Mouse (Mus musculus) heart, postnatal 0 days (tissue): ENCODE results near the gene Clba1. TPM values are rescaled to one million over a fixed set of nuclear protein-coding genes. Genes with fewer than 3 reads are reported as not detected.
"Not testable (repeated sequence)": the region's sequence is repeated elsewhere in the genome, so short reads cannot be mapped to it uniquely, and the experiment has no call there.

Experiments
- ATAC-seq: fragments of 200-750 bp; cut with Nextera tagmentation; 2 replicates; pipeline ENCODE4 v1.8.0; 2017; ENCODE audit warnings: low read depth, moderate number of reproducible peaks, moderate library complexity; ENCODE audit not compliant: insufficient read depth
- DNase-seq: peaks from one replicate; pipeline ENCODE4 v3.0.0-alpha.2; 2016; ENCODE audit warnings: low spot score
- H3K27ac ChIP-seq: fragments of 300-500 bp; sonication (generic); 2 replicates; pipeline ENCODE4 v1.5.1; 2014; ENCODE audit warnings: low read depth, mild to moderate bottlenecking
- H3K27me3 ChIP-seq: fragments of 300-500 bp; sonication (generic); 2 replicates; pipeline ENCODE4 v1.6.1; 2014; ENCODE audit warnings: low read length, mixed read lengths; ENCODE audit not compliant: control insufficient read depth, insufficient read depth
- H3K36me3 ChIP-seq: fragments of 300-500 bp; sonication (generic); replicated peaks from 2 replicates; pipeline ENCODE4 v1.6.1; 2014; ENCODE audit warnings: low read length, mixed read lengths; ENCODE audit not compliant: control insufficient read depth, insufficient read depth
- H3K4me1 ChIP-seq: fragments of 300-500 bp; sonication (generic); 2 replicates; pipeline ENCODE4 v1.6.1; 2014; ENCODE audit warnings: antibody characterized with exemption; ENCODE audit not compliant: control insufficient read depth, insufficient read depth
- H3K4me2 ChIP-seq: fragments of 300-500 bp; sonication (generic); 2 replicates; pipeline ENCODE4 v1.6.1; 2014; ENCODE audit warnings: low read depth, mild to moderate bottlenecking, low read length, moderate library complexity
- H3K4me3 ChIP-seq: fragments of 300-500 bp; sonication (generic); 2 replicates; pipeline ENCODE4 v1.5.1; 2014; ENCODE audit warnings: low read depth, low read length
- H3K9ac ChIP-seq: fragments of 300-500 bp; sonication (generic); replicated peaks from 2 replicates; pipeline ENCODE4 v1.6.1; 2014; ENCODE audit warnings: low read depth, low read length, mixed read lengths
- H3K9me3 ChIP-seq: fragments of 300-500 bp; sonication (generic); replicated peaks from 2 replicates; pipeline ENCODE4 v1.6.1; 2016; ENCODE audit warnings: low read length; ENCODE audit not compliant: control insufficient read depth
- CTCF ChIP-seq: IDR thresholded peaks from 2 replicates; pipeline ENCODE4 v1.5.1; 2016; ENCODE audit warnings: antibody characterized with exemption, control low read depth, low read depth
- EP300 ChIP-seq: IDR thresholded peaks from 2 replicates; pipeline ENCODE4 v1.6.1; 2016; ENCODE audit warnings: antibody characterized with exemption, low read depth
- WGBS: fragments of 180-500 bp; shearing (Covaris S2); extraction: QIAGEN DNeasy Blood & Tissue Kit; methylation state at CpG from one replicate; pipeline ENCODE4 v1.1.7; 2014; 5-methylcytosine and 5-hydroxymethylcytosine counted together
- polyA plus RNA-seq: library from polyadenylated mRNA; unstranded; fragments of >200 nt; fragmentation: Nextera tagmentation; extraction: Ambion mirVana; gene quantifications from 2 replicates; pipeline ENCODE4 v1.2.1, GENCODE M21; 2015
- total RNA-seq: library from RNA; depleted of rRNA; stranded (reverse); fragments of >200 nt; gene quantifications from 2 replicates; pipeline ENCODE4 v1.2.3, GENCODE M21; 2014; ENCODE audit warnings: low replicate concordance

Gene Clba1
- total and polyA plus RNA-seq, 2 experiments from 2014 or later: 8.2 to 9.4 TPM

DNA sequence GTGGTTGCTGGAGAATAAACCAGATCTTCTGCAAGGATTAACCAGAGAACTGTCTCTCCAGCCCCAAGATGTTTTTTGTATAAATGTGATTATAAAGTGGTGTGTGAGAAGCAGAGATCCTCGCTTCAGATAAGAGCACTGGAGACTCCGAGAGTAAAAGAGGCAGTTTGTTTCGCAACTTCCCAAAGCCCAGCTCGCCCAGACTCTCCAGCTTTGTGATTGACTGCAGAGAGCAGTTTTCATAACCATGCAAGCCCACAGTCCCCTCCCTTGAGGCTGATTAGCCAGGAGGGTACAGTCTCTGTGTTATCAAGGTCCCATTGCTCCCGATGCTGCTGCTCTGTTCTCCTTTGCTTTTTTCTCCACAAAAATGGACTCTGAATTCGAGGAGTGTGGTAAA, 24.8 kb downstream of the Clba1 start:
- Histone ChIP-seq H3K4me2 (no peak overlapping the region), H3K9ac (0 out of 2 replicates have a peak overlapping the region, but pooled peaks have one; percentile 15), H3K4me3 (no peak overlapping the region), H3K36me3 (no peaks in the 10 kb centered on the region), H3K9me3 (no peaks in the 10 kb centered on the region), H3K27me3 (no peaks in the 10 kb centered on the region), H3K27ac (no peak overlapping the region), H3K4me1 (peaks cover 7% of the 10 kb centered on the region)
- TF ChIP-seq CTCF (no peak), EP300 (no peak)
- DNase-seq (no peak), ATAC-seq (no peak)
- 72% methylated on average over 6 of the region's 6 CpGs for WGBS

- Histone ChIP-seq H3K4me2 (no peak overlapping the region), H3K27ac (no peak overlapping the region), H3K36me3 (no peaks in the 10 kb centered on the region), H3K9me3 (no peaks in the 10 kb centered on the region), H3K27me3 (no peaks in the 10 kb centered on the region), H3K4me1 (peaks cover 7% of the 10 kb centered on the region), H3K4me3 (no peak overlapping the region), H3K9ac (no peak overlapping the region)
- no peak for ATAC-seq
- TF ChIP-seq EP300 (no peak), CTCF (no peak)
- DNase-seq: no peak
- 60% methylated on average over 2 of the region's 2 CpGs for WGBS
Measured at GRCm38 (mm10) chr12:112835046-112835445, 26.3 kb downstream of the Clba1 start.

DNA sequence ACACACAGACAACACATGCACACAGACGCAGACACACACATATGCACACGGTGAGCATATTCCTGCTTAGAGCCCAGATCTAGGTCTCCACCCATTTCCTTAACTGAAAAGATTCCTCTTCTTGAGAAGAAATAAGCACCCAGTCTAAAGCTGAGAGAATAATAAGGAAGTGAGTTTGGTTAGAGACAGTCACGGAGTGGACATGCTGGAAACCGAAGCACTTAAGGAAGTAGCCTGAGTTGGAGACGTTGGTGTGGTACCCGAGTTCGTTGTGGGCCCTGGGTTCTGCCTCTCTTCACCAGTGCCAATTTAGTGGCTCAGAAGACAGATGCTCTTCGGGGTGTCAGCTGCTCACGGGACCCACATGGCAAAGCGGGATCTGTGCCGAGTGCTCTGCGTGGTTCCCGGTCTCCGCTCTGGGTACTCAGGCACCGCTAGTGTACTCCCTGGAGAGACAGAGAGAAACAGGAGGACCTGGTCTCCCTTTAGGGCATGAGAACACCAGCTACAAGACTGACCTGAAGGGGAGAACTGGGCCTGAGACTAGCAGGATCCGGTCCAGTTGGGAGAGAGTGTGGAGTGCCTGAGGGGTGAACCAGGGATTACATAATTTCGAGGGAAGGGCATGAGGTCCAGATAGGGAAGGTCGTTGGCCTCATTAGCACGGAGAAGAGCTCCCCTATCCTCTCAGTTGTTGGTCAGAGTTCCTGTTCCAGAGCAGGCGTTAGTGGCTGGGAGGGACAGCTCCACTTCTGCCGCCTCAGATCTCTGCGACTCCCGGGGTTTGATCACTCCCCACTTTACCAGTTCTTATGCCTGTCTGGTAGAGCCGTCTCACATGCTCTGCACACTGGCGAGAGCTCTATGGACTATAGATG, 31.7 kb downstream of the Clba1 start:
- H3K27ac ChIP-seq: no peak overlapping the region
- H3K9ac ChIP-seq: no peak overlapping the region
- H3K4me1 ChIP-seq: no peaks in the 10 kb centered on the region
- 66% methylated on average over 25 of the region's 25 CpGs for WGBS
- H3K9me3 ChIP-seq: no peaks in the 10 kb centered on the region
- no peak overlapping the region for H3K4me3 ChIP-seq
- H3K4me2 ChIP-seq: no peak overlapping the region
- no peaks in the 10 kb centered on the region for H3K36me3 ChIP-seq
- no peaks in the 10 kb centered on the region for H3K27me3 ChIP-seq
- DNase-seq (no peak), ATAC-seq (no peak)
- TF ChIP-seq EP300 (no peak), CTCF (no peak)

GRCm38 (mm10) chr12:112841338-112841892, 32.7 kb downstream of the Clba1 start:
- not testable (repeated sequence) for DNase-seq

GRCm38 (mm10) chr12:112842128-112842527, 33.4 kb downstream of the Clba1 start:
- H3K4me2 ChIP-seq, ATAC-seq, H3K9me3 ChIP-seq, H3K4me1 ChIP-seq, DNase-seq, H3K27me3 ChIP-seq, H3K27ac ChIP-seq, H3K9ac ChIP-seq, H3K4me3 ChIP-seq, H3K36me3 ChIP-seq: not testable (repeated sequence)
- WGBS: 70% methylated on average over 2 of the region's 2 CpGs

More at GRCm38 (mm10) chr12:112841338-112841892, 32.7 kb downstream of the Clba1 start:
- not testable (repeated sequence) for H3K27ac ChIP-seq, H3K4me1 ChIP-seq, H3K9ac ChIP-seq, ATAC-seq, H3K4me2 ChIP-seq, H3K27me3 ChIP-seq, H3K36me3 ChIP-seq, H3K9me3 ChIP-seq, H3K4me3 ChIP-seq
- WGBS: 65% methylated on average over 4 of the region's 4 CpGs
